Mouse (Mus musculus) thymus, adult 2 months (tissue): Measurements from ENCODE around the gene Hbb-bs.

Experiments
- CTCF ChIP-seq: fragments of 200-500 bp; IDR thresholded peaks from 2 replicates; pipeline ENCODE4 v1.5.1; 2012; ENCODE audit warnings: mild to moderate bottlenecking, control low read depth, low read length, moderate library complexity, borderline replicate concordance; ENCODE audit not compliant: control insufficient read depth, poor library complexity, insufficient read depth; ENCODE audit errors: extremely low read depth
- POLR2A ChIP-seq: fragments of 200-500 bp; IDR thresholded peaks from 2 replicates; pipeline ENCODE4 v1.6.1; 2012; ENCODE audit warnings: mild to moderate bottlenecking, low read length, control low read depth, moderate library complexity; ENCODE audit not compliant: control insufficient read depth, poor library complexity, insufficient read depth; ENCODE audit errors: extremely low read depth

- TF ChIP-seq CTCF (no peak), POLR2A (no peak)
Measured at GRCm38 (mm10) chr7:103808971-103809800, 18.7 kb downstream of the Hbb-bs start.
